In the genomic region with DNA sequence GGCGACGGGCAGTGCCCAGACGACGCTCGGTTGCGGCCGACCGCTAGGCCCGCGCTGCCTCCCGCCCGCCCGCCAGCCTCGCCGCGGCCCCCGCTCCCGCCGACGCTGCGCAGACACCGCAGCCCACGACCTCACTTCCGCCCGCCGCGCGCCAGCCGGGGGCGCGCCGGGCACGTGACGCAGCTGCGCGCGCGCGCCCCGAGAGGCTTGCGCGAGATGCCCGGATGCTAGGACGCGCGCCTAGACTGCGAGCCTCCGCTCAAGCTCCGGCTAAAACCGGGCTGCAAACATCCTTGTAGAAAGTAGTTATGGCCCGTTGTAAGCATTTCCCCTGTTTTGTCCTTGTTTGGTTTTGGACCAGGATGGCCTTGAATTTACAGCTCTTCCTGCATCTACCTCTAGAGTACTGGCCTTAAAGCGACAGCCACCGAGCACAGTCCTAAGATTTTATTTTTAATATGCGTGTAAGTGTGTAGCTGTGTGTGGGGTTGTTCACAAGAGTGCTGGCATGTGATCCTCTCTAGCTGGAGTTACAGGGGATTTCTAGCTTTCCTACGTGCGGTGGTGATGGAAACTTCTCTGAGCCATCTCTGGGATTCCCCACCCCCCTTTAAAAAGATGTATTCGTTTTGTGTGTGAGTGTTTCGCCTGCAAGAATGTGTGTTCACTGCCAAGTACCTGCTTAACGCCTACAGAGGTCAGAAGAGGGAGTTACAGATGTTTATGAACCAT, we compare ENCODE assay signal across 7 mouse cellular contexts. TPM values are rescaled to one million over a fixed set of nuclear protein-coding genes. Genes with fewer than 3 reads are reported as not detected.
DNase-seq lines count a peak whose midpoint lies in the region; ATAC-seq lines count a peak whose summit lies in the region.

Gene Fam168b, minus strand, starts transcription at position 179 of the 732 bp plus-strand sequence.

- H3K27ac ChIP-seq in intestine, embryonic 16.5 days (ENCODE audit: low read length), result peak within 1 kb of the TSS; percentile 97
- H3K27ac ChIP-seq in midbrain, embryonic 11.5 days (ENCODE audit: low read depth, low read length), result peak within 1 kb of the TSS; percentile 90

- 1% methylated on average over 47 of the region's 59 CpGs for WGBS in intestine, embryonic 16.5 days
- WGBS in midbrain, embryonic 11.5 days, result 3% methylated on average over 37 of the region's 59 CpGs

- peak; percentile 90 for ATAC-seq in intestine, embryonic 16.5 days
- peak; percentile 89 for ATAC-seq in midbrain, embryonic 11.5 days (ENCODE audit: low FRiP score)

- no peaks in the 10 kb centered on the region for H3K36me3 ChIP-seq in intestine, embryonic 16.5 days (ENCODE audit: control insufficient read depth, insufficient read depth, low read length)
- no peaks in the 10 kb centered on the region for H3K36me3 ChIP-seq in midbrain, embryonic 11.5 days (ENCODE audit: control insufficient read depth, insufficient read depth, low read length)

- H3K4me2 ChIP-seq in intestine, embryonic 16.5 days (ENCODE audit: low read depth, low read length), result peak within 1 kb of the TSS; percentile 62
- H3K4me2 ChIP-seq in midbrain, embryonic 11.5 days, result peak within 1 kb of the TSS; percentile 80

- peaks cover 22% of the 10 kb centered on the region for H3K4me1 ChIP-seq in intestine, embryonic 16.5 days (ENCODE audit: control insufficient read depth, insufficient read depth, low read length)
- H3K4me1 ChIP-seq in midbrain, embryonic 11.5 days (ENCODE audit: control insufficient read depth, insufficient read depth, low read length), result peaks cover 25% of the 10 kb centered on the region

- intact Hi-C loops in left cerebral cortex, postnatal 36 days (cut with DNase I), result loop anchor here (2.0 kb wide), 1 partner anchor 40 kb away; no protein-coding TSS in a partner anchor

- DNase-seq in adrenal gland, adult 2 months, result peak; percentile 93
- peak; percentile 89 for DNase-seq in embryo, embryonic 11.5 days (ENCODE audit: low read depth, low spot score)
- peak; percentile 85 to 88 for DNase-seq in gastrocnemius, postnatal 4 days (ENCODE audit: low spot score in 2 of 2)
- DNase-seq in left cerebral cortex, postnatal 36 days (ENCODE audit: low spot score in 2 of 2), result peak; percentile 86 to 91
- DNase-seq in midbrain, embryonic 11.5 days (ENCODE audit: low spot score, missing footprints), result peak; percentile 100
- DNase-seq in skeletal muscle tissue, adult 2 months (ENCODE audit: low read depth, low spot score), result peak; percentile 75

- H3K27me3 ChIP-seq in intestine, embryonic 16.5 days (replicated peaks; ENCODE audit: control insufficient read depth, insufficient read depth, low read length), result no peaks in the 10 kb centered on the region
- H3K27me3 ChIP-seq in midbrain, embryonic 11.5 days (ENCODE audit: control insufficient read depth, insufficient read depth, low read length), result no peaks in the 10 kb centered on the region

- H3K4me3 ChIP-seq in intestine, embryonic 16.5 days (ENCODE audit: low read length), result peak within 1 kb of the TSS; percentile 76
- H3K4me3 ChIP-seq in midbrain, embryonic 11.5 days (ENCODE audit: low read depth, low read length), result peak within 1 kb of the TSS; percentile 75

- no peaks in the 10 kb centered on the region for H3K9me3 ChIP-seq in intestine, embryonic 16.5 days (ENCODE audit: control insufficient read depth, low read length)
- no peaks in the 10 kb centered on the region for H3K9me3 ChIP-seq in midbrain, embryonic 11.5 days (ENCODE audit: control insufficient read depth, low read length)

- peak within 1 kb of the TSS; percentile 92 for H3K9ac ChIP-seq in intestine, embryonic 16.5 days (ENCODE audit: low read depth, low read length)
- peak within 1 kb of the TSS; percentile 96 for H3K9ac ChIP-seq in midbrain, embryonic 11.5 days (ENCODE audit: low read length)

RNA-seq across cellular contexts. Expression of gene Fam168b, which starts in this region (rescaled TPM):
- total RNA-seq in adrenal gland, adult 2 months (2021), result 100 to 1,000 TPM; 113 to 203 TPM
- polyA plus RNA-seq in adrenal gland, adult 2 months (2012; rRNA removed), result 359 and 507 TPM in 2 replicates
- 10 to 100 TPM; 76.4 to 78.6 TPM for total RNA-seq in gastrocnemius, postnatal 4 days (2021)
- 24.9 and 45.5 TPM in 2 replicates for polyA plus RNA-seq in intestine, embryonic 16.5 days (2015; fragmentation: Nextera tagmentation; extraction: Ambion mirVana)
- total RNA-seq in left cerebral cortex, postnatal 36 days (2021), result 100 to 1,000 TPM; 247 to 252 TPM
- polyA plus RNA-seq in midbrain, embryonic 11.5 days (2014; fragmentation: Nextera tagmentation; extraction: Ambion mirVana), result 104 and 114 TPM in 2 replicates

Comparison
In these comparisons a context has a peak if more than half of its experiments do, and no peak if none do; other contexts are left out.
1. Peak in every context shown above with its lines: DNase-seq, ATAC-seq, H3K4me3 ChIP-seq and H3K27ac ChIP-seq.